Mouse (Mus musculus): ENCODE measurements around the gene Sun2. TPM values are rescaled to one million over a fixed set of nuclear protein-coding genes. Genes with fewer than 3 reads are reported as not detected.
A peak's percentile ranks its signal among the peaks of the same experiment; 100 is the strongest.

Gene Sun2
- 2.2 TPM in 2 replicates for polyA plus RNA-seq (2015; fragmentation: Nextera tagmentation; extraction: Ambion mirVana)

DNA sequence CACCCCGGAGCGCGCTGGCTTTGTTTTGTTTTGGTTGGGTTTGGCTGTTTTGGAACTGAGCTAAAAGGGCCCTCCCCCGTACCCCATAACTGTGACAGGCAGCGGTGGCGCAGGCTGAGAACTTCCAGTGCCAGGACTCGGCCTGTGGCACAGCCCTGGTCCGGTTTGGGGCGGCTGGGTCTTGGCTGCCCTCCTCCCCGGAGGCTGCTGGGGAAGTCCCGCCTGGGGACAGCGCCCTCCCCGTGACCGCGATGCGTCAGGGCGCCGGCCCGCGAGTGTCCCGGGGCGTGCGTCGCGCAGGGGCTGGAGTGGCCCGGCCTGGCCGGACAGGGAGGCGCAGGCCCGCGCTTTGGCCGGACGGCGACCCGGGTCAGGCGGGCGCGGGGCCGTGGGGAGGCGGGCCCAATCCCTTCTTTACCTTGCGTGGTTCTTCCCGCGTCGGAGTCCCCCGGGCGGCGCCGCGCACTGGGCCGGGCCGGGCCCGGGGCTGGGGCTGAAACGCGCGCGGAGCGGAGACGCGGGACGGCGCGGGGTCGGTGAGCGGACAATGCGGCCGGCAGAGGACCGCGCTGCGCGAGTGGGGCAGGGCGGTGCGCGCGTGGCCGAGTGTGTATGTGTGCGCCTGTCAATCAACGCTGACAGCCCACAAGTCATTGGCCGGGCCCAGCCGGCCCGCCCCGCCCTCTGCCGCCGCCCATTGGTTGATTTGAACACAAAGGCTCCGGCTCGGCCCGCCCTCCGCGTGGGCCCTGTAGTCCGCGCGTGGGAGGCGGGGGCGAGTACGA lies at the start of gene Sun2:
TSS of gene Sun2 (minus strand) at position 616 of the 785 bp plus-strand sequence.
- peak within 1 kb of the TSS; percentile 98 for H3K4me3 ChIP-seq (ENCODE audit: low read depth, low read length)
- H3K9ac ChIP-seq (ENCODE audit: low read length): peak within 1 kb of the TSS; percentile 98
- no peaks in the 10 kb centered on the region for H3K27me3 ChIP-seq (ENCODE audit: control insufficient read depth, insufficient read depth, low read length)
- TF ChIP-seq CTCF (IDR thresholded peaks at IDR 0.05; ENCODE audit: low read depth) (peak; percentile 16; the same call in 1 of the 2 replicates), EP300 (optimal IDR thresholded peaks at IDR 0.05) (no peak)
- peak within 1 kb of the TSS; percentile 93 for H3K4me2 ChIP-seq (replicated peaks; ENCODE audit: low read depth)
- no peaks in the 10 kb centered on the region for H3K9me3 ChIP-seq (ENCODE audit: control insufficient read depth, low read length)
- DNase-seq (ENCODE audit: low spot score) (peak; percentile 91), ATAC-seq (ENCODE audit: low FRiP score, low TSS enrichment) (peak; percentile 92)
- H3K27ac ChIP-seq (replicated peaks): peak within 1 kb of the TSS; percentile 91
- peaks cover 9% of the 10 kb centered on the region for H3K36me3 ChIP-seq (ENCODE audit: control insufficient read depth, insufficient read depth, low read length)
- under 1% methylated on average over 79 of the region's 93 CpGs for WGBS
- H3K4me1 ChIP-seq (replicated peaks; ENCODE audit: control insufficient read depth, insufficient read depth): peaks cover 3% of the 10 kb centered on the region; the same call in 1 of the 2 replicates

DNA sequence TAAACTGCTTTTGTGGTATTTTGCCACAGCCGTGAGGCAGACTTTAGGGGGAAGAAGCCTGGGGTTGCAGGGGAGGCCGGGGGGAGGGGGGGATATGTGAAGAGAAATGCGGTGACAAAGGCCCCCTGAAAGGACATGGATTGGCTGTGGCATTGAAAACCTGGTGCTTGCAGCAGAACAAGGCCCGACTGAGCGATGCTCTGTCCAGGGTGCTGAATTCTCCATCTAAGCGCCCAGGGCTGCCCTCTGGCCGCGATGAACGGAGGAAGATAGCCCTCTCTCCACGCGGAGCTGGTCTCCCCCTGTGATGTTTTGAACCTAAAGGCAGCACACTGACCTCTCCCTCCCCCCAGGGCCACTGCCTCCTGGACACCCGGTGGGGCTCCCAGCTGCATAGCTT lies 49.2 kb upstream of the Sun2 start:
- no peaks in the 10 kb centered on the region for H3K36me3 ChIP-seq (ENCODE audit: control insufficient read depth, insufficient read depth, low read length)
- ATAC-seq (ENCODE audit: low FRiP score, low TSS enrichment) (no peak), DNase-seq (ENCODE audit: low spot score) (peak; percentile 78)
- TF ChIP-seq EP300 (optimal IDR thresholded peaks at IDR 0.05) (no peak), CTCF (IDR thresholded peaks at IDR 0.05; ENCODE audit: low read depth) (peak; percentile 49)
- H3K27ac ChIP-seq (replicated peaks): no peak overlapping the region
- WGBS: 4% methylated on average over 12 of the region's 12 CpGs
- no peak overlapping the region for H3K4me2 ChIP-seq (replicated peaks; ENCODE audit: low read depth)
- no peaks in the 10 kb centered on the region for H3K9me3 ChIP-seq (ENCODE audit: control insufficient read depth, low read length)
- H3K4me3 ChIP-seq (ENCODE audit: low read depth, low read length): no peak overlapping the region
- H3K9ac ChIP-seq (ENCODE audit: low read length): no peak overlapping the region
- H3K4me1 ChIP-seq (replicated peaks; ENCODE audit: control insufficient read depth, insufficient read depth): no peaks in the 10 kb centered on the region
- H3K27me3 ChIP-seq (ENCODE audit: control insufficient read depth, insufficient read depth, low read length): no peaks in the 10 kb centered on the region

DNA sequence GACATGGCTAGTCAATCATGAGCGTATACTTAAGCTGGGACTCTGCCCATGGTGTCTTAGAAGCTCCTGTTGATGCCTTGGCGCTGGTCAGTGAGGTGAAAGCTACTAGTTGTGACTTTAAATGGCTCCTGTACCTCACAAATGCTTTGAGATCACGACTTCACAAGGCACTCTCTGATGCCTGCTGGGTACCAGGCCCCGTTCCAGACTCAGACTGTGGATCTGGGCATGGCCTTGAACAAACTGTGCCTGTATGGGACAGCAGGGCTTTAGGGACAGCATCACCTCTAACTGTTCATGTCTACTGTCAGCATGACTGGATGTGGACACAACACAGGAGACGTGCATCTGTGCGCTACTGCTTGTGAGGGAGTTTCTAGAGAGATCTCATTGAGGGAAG lies 48.6 kb upstream of the Sun2 start:
- Histone ChIP-seq H3K4me3 (ENCODE audit: low read depth, low read length) (no peak overlapping the region), H3K27ac (replicated peaks) (no peak overlapping the region), H3K9me3 (ENCODE audit: control insufficient read depth, low read length) (no peaks in the 10 kb centered on the region), H3K4me2 (replicated peaks; ENCODE audit: low read depth) (no peak overlapping the region), H3K36me3 (ENCODE audit: control insufficient read depth, insufficient read depth, low read length) (no peaks in the 10 kb centered on the region), H3K4me1 (replicated peaks; ENCODE audit: control insufficient read depth, insufficient read depth) (no peaks in the 10 kb centered on the region), H3K27me3 (ENCODE audit: control insufficient read depth, insufficient read depth, low read length) (no peaks in the 10 kb centered on the region), H3K9ac (ENCODE audit: low read length) (no peak overlapping the region)
- TF ChIP-seq CTCF (IDR thresholded peaks at IDR 0.05; ENCODE audit: low read depth) (no peak), EP300 (optimal IDR thresholded peaks at IDR 0.05) (no peak)
- DNase-seq (ENCODE audit: low spot score): no peak
- no peak for ATAC-seq (ENCODE audit: low FRiP score, low TSS enrichment)
- 80% methylated on average over 6 of the region's 6 CpGs for WGBS

DNA sequence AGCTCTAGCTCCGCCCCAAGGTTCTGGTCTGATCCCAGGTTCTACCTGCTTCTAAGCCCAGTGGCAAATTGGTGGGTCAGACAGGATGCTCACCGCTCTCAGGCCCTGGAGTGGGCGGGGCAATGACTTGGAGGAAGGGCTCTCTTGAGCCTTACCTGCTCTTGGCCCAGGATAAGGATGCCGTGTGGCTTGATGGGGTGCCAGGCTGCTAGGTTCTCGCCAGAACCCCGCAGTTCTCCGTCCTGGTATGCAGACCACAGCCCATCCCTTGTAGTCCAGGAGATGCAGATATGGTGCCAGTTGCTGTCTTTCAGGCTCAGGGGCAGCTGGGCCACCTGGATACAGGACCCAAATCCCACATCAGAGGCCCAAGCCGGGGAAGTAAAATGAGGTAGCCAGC lies 47.8 kb upstream of the Sun2 start:
- Histone ChIP-seq H3K4me1 (replicated peaks; ENCODE audit: control insufficient read depth, insufficient read depth) (no peaks in the 10 kb centered on the region), H3K27ac (replicated peaks) (no peak overlapping the region), H3K4me3 (ENCODE audit: low read depth, low read length) (no peak overlapping the region), H3K9ac (ENCODE audit: low read length) (no peak overlapping the region), H3K4me2 (replicated peaks; ENCODE audit: low read depth) (no peak overlapping the region), H3K36me3 (ENCODE audit: control insufficient read depth, insufficient read depth, low read length) (no peaks in the 10 kb centered on the region), H3K27me3 (ENCODE audit: control insufficient read depth, insufficient read depth, low read length) (no peaks in the 10 kb centered on the region), H3K9me3 (ENCODE audit: control insufficient read depth, low read length) (no peaks in the 10 kb centered on the region)
- 50% methylated on average over 8 of the region's 8 CpGs for WGBS
- ATAC-seq (ENCODE audit: low FRiP score, low TSS enrichment) (no peak), DNase-seq (ENCODE audit: low spot score) (no peak)
- TF ChIP-seq CTCF (IDR thresholded peaks at IDR 0.05; ENCODE audit: low read depth): no peak

DNA sequence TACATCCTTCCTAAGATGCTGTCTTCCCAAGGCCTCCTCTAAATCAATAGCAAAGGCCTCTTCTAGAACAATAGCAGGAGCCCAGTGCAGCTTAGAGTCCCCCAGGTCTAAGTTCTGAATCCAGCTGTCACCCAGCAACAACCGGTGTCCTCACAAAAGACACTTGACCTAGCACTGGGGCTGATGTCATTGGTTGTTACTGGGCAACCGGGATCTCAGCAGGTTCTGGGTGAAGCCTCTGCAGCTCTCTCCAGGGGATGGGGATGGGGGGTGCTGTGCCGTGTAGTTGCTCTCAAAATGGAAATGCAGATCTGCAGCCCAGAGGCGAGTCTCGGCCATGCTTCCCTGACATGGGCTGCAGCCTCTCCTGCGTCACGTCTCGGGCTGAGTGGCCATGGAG lies 45.5 kb upstream of the Sun2 start:
- H3K36me3 ChIP-seq (ENCODE audit: control insufficient read depth, insufficient read depth, low read length): no peaks in the 10 kb centered on the region
- 54% methylated on average over 8 of the region's 8 CpGs for WGBS

DNA sequence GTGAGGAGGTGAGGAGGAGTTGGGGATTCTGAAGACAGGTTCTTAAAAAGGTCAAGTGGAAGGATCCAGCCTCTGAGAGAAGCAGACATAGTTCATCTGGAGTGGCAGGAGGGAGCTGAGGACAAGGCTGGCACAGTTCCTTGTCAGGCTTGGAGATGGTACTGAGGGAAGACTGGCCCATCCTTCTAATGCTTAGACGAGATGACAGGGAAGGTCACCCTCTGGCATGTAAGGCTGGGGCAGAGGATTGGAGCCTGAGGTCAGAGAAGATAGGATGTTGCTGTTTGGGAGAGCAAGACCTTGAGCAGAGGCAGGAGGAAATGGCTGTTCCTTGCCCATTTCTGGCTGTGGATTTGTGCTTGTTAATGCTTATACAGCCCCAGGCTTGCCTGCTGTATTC lies 42.7 kb upstream of the Sun2 start:
- H3K4me1 ChIP-seq (replicated peaks; ENCODE audit: control insufficient read depth, insufficient read depth): no peaks in the 10 kb centered on the region
- H3K4me2 ChIP-seq (replicated peaks; ENCODE audit: low read depth): no peak overlapping the region
- DNase-seq (ENCODE audit: low spot score) (no peak), ATAC-seq (ENCODE audit: low FRiP score, low TSS enrichment) (no peak)
- H3K36me3 ChIP-seq (ENCODE audit: control insufficient read depth, insufficient read depth, low read length): no peaks in the 10 kb centered on the region
- H3K9me3 ChIP-seq (ENCODE audit: control insufficient read depth, low read length): no peaks in the 10 kb centered on the region
- WGBS: 52% methylated on average over 1 of the region's 1 CpGs
- no peak overlapping the region for H3K4me3 ChIP-seq (ENCODE audit: low read depth, low read length)
- no peak overlapping the region for H3K9ac ChIP-seq (ENCODE audit: low read length)
- TF ChIP-seq CTCF (IDR thresholded peaks at IDR 0.05; ENCODE audit: low read depth) (no peak), EP300 (optimal IDR thresholded peaks at IDR 0.05) (no peak)
- H3K27ac ChIP-seq (replicated peaks): no peak overlapping the region
- no peaks in the 10 kb centered on the region for H3K27me3 ChIP-seq (ENCODE audit: control insufficient read depth, insufficient read depth, low read length)

More for the DNA sequence above, 45.5 kb upstream of the Sun2 start:
- Histone ChIP-seq H3K27me3 (ENCODE audit: control insufficient read depth, insufficient read depth, low read length) (no peaks in the 10 kb centered on the region), H3K9ac (ENCODE audit: low read length) (no peak overlapping the region), H3K9me3 (ENCODE audit: control insufficient read depth, low read length) (no peaks in the 10 kb centered on the region), H3K27ac (replicated peaks) (no peak overlapping the region), H3K4me2 (replicated peaks; ENCODE audit: low read depth) (no peak overlapping the region), H3K4me1 (replicated peaks; ENCODE audit: control insufficient read depth, insufficient read depth) (no peaks in the 10 kb centered on the region), H3K4me3 (ENCODE audit: low read depth, low read length) (no peak overlapping the region)
- no peak for ATAC-seq (ENCODE audit: low FRiP score, low TSS enrichment)
- DNase-seq (ENCODE audit: low spot score): no peak
- TF ChIP-seq CTCF (IDR thresholded peaks at IDR 0.05; ENCODE audit: low read depth): no peak
